Mouse (Mus musculus) forebrain, embryonic 16.5 days (tissue): ENCODE results near the gene Tmem176a. TPM values are rescaled to one million over a fixed set of nuclear protein-coding genes. Genes with fewer than 3 reads are reported as not detected.
"Not testable (repeated sequence)": the region's sequence is repeated elsewhere in the genome, so short reads cannot be mapped to it uniquely, and the experiment has no call there.

Experiments
- ATAC-seq: fragments of 200-750 bp; cut with Nextera tagmentation; 2 replicates; pipeline ENCODE4 v1.8.0; 2017; ENCODE audit warnings: mild to moderate bottlenecking, moderate library complexity
- H3K27ac ChIP-seq: fragments of 300-500 bp; sonication (generic); 2 replicates; pipeline ENCODE4 v1.5.1; 2014; ENCODE audit warnings: low read length, control low read depth
- H3K27me3 ChIP-seq: fragments of 300-500 bp; sonication (generic); replicated peaks from 2 replicates; pipeline ENCODE4 v1.6.1; 2014; ENCODE audit warnings: low read length; ENCODE audit not compliant: control insufficient read depth, insufficient read depth
- H3K36me3 ChIP-seq: fragments of 300-500 bp; sonication (generic); 2 replicates; pipeline ENCODE4 v1.6.1; 2014; ENCODE audit not compliant: control insufficient read depth, insufficient read depth
- H3K4me1 ChIP-seq: fragments of 300-500 bp; sonication (generic); replicated peaks from 2 replicates; pipeline ENCODE4 v1.6.1; 2014; ENCODE audit warnings: low read length; ENCODE audit not compliant: control insufficient read depth, insufficient read depth
- H3K4me2 ChIP-seq: fragments of 300-500 bp; sonication (generic); 2 replicates; pipeline ENCODE4 v1.6.1; 2014; ENCODE audit warnings: mild to moderate bottlenecking, low read length, control low read depth
- H3K4me3 ChIP-seq: fragments of 300-500 bp; sonication (generic); replicated peaks from 2 replicates; pipeline ENCODE4 v1.5.1; 2014; ENCODE audit warnings: mild to moderate bottlenecking, low read length, control low read depth
- H3K9ac ChIP-seq: fragments of 300-500 bp; sonication (generic); replicated peaks from 2 replicates; pipeline ENCODE4 v1.6.1; 2014; ENCODE audit warnings: low read depth, low read length, control low read depth
- H3K9me3 ChIP-seq: fragments of 300-500 bp; sonication (generic); 2 replicates; pipeline ENCODE4 v1.6.1; 2016; ENCODE audit warnings: low read length; ENCODE audit not compliant: control insufficient read depth
- WGBS: fragments of 180-500 bp; shearing (Covaris S2); extraction: QIAGEN DNeasy Blood & Tissue Kit; methylation state at CpG from one replicate; pipeline ENCODE4 v1.1.7; 2014; 5-methylcytosine and 5-hydroxymethylcytosine counted together
- polyA plus RNA-seq: library from polyadenylated mRNA; unstranded; fragments of >200 nt; fragmentation: Nextera tagmentation; extraction: Ambion mirVana; gene quantifications from 2 replicates; pipeline ENCODE4 v1.2.1, GENCODE M21; 2015

Tmem176a gene
- polyA plus RNA-seq, 1 experiment from 2014 or later: 10.2 TPM

DNA sequence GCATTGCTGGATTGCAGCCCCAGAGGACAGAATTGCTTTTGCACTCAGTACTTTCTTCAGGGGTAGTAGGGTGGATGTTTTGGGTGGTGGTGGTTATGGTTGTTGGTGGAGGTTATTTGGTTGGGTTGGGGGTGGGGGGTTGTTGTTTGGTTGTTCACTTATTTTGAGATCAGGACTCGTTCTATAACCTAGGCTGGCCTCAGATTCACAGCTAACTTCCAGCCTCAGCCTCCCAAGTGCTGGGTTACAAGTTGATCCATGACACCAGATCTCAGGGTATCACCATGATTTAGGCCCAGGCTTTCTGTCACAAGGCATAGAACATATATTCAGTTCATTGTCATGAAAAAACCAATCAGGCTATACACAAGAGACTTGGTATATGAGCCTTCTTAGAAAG, 20.1 kb downstream of the Tmem176a start:
- H3K27me3 ChIP-seq: peaks cover 13% of the 10 kb centered on the region
- WGBS: 80% methylated on average over 1 of the region's 1 CpGs
- no peaks in the 10 kb centered on the region for H3K9me3 ChIP-seq
- H3K36me3 ChIP-seq: no peaks in the 10 kb centered on the region
- ATAC-seq: no peak
- H3K4me2 ChIP-seq: no peak overlapping the region
- no peak overlapping the region for H3K27ac ChIP-seq
- no peak overlapping the region for H3K9ac ChIP-seq
- no peak overlapping the region for H3K4me3 ChIP-seq
- H3K4me1 ChIP-seq: no peaks in the 10 kb centered on the region; the same call in 1 of the 2 replicates

GRCm38 (mm10) chr6:48861616-48862280, 21.0 kb downstream of the Tmem176a start:
- Histone ChIP-seq H3K9ac (no peak overlapping the region), H3K9me3 (no peaks in the 10 kb centered on the region), H3K27me3 (peaks cover 13% of the 10 kb centered on the region), H3K4me3 (no peak overlapping the region), H3K27ac (no peak overlapping the region), H3K4me1 (peaks cover 3% of the 10 kb centered on the region), H3K4me2 (no peak overlapping the region), H3K36me3 (no peaks in the 10 kb centered on the region)
- no peak for ATAC-seq
- WGBS: 60% methylated on average over 12 of the region's 12 CpGs

DNA sequence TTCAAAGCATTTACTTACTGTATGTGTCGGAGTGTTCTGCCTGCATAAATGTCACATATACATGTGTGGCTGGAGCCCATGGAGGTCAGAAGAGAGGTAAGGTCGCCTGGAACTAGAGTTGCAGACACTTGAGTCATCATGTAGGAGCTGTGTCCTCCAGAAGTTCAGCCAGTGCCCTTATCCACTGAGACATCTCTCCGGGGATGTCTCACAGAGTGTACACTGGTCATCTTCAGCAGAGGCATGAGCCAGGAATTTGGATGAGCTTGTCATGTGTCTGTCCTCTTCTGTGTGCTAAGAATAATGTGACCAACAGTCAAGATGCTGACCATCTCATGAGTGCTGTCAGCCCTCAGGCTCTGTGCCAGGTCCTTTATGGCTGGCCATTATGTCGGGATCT, 22.1 kb downstream of the Tmem176a start:
- no peak overlapping the region for H3K4me3 ChIP-seq
- ATAC-seq: no peak
- WGBS: 75% methylated on average over 4 of the region's 4 CpGs

DNA sequence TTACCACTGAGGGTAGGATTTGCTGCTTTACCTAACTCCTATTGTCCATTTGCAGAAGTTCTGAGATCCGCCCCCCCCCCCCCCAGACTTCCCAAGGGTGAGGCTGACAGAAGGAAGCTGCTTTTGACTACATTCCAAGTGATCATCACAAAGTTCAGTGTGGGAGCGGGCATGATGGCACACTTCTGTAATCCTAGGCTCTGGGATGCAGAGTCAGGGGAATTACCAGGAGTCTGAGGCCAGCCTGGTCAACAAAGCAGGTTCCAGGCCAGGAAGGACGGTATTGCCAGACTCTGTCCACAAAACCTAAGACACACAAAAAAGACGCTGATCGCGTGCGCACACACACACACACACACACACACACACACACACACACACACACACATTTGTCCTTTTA, 22.8 kb downstream of the Tmem176a start:
- Histone ChIP-seq H3K9ac (no peak overlapping the region), H3K27ac (no peak overlapping the region), H3K4me2 (no peak overlapping the region), H3K4me1 (peaks cover 3% of the 10 kb centered on the region), H3K9me3 (no peaks in the 10 kb centered on the region), H3K27me3 (peaks cover 17% of the 10 kb centered on the region), H3K4me3 (no peak overlapping the region), H3K36me3 (no peaks in the 10 kb centered on the region)
- no peak for ATAC-seq
- WGBS: 90% methylated on average over 7 of the region's 7 CpGs

More for the DNA sequence above, 22.1 kb downstream of the Tmem176a start:
- peaks cover 3% of the 10 kb centered on the region for H3K4me1 ChIP-seq
- H3K9me3 ChIP-seq: no peaks in the 10 kb centered on the region
- no peak overlapping the region for H3K9ac ChIP-seq
- H3K36me3 ChIP-seq: no peaks in the 10 kb centered on the region
- H3K27me3 ChIP-seq: peaks cover 13% of the 10 kb centered on the region
- H3K27ac ChIP-seq: no peak overlapping the region
- H3K4me2 ChIP-seq: no peak overlapping the region

DNA sequence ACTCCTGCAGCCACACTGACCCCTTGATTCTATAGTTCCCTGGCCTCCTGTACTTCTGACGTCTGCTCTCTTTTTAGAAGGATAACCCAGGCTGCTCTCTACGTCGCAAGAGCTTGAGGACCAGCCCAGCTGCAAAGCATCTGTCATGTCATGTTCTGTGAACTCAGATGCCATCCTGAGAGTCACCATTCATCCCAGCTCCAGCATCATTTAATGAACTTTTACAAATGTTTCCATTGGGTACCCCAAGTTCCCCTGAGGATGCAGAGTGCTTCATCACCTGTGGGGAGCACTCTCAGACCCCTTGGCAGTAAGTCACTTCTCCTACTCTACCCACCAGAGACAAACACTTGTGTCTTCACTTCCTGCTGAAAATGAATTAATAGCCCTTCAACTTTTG, 23.5 kb downstream of the Tmem176a start:
- Histone ChIP-seq H3K4me3 (no peak overlapping the region), H3K4me2 (no peak overlapping the region), H3K9me3 (no peaks in the 10 kb centered on the region), H3K4me1 (peaks cover 3% of the 10 kb centered on the region), H3K27ac (no peak overlapping the region), H3K27me3 (peaks cover 17% of the 10 kb centered on the region), H3K9ac (no peak overlapping the region), H3K36me3 (no peaks in the 10 kb centered on the region)
- 83% methylated on average over 3 of the region's 3 CpGs for WGBS
- no peak for ATAC-seq

GRCm38 (mm10) chr6:48864723-48865122, 24.0 kb downstream of the Tmem176a start:
- no peak overlapping the region for H3K4me3 ChIP-seq
- peaks cover 17% of the 10 kb centered on the region for H3K27me3 ChIP-seq
- WGBS: 79% methylated on average over 3 of the region's 3 CpGs
- no peak overlapping the region for H3K9ac ChIP-seq
- H3K4me2 ChIP-seq: no peak overlapping the region
- H3K27ac ChIP-seq: no peak overlapping the region
- H3K4me1 ChIP-seq: peaks cover 3% of the 10 kb centered on the region
- no peaks in the 10 kb centered on the region for H3K36me3 ChIP-seq
- ATAC-seq: no peak
- no peaks in the 10 kb centered on the region for H3K9me3 ChIP-seq

GRCm38 (mm10) chr6:48865152-48865745, 24.5 kb downstream of the Tmem176a start:
- WGBS: 91% methylated on average over 1 of the region's 1 CpGs
- no peak overlapping the region for H3K4me3 ChIP-seq
- no peaks in the 10 kb centered on the region for H3K36me3 ChIP-seq
- H3K4me1 ChIP-seq: peaks cover 3% of the 10 kb centered on the region
- no peak overlapping the region for H3K9ac ChIP-seq
- no peak overlapping the region for H3K4me2 ChIP-seq
- H3K27ac ChIP-seq: no peak overlapping the region
- H3K9me3 ChIP-seq: no peaks in the 10 kb centered on the region
- ATAC-seq: no peak
- peaks cover 20% of the 10 kb centered on the region for H3K27me3 ChIP-seq

GRCm38 (mm10) chr6:48866355-48866950, 25.7 kb downstream of the Tmem176a start:
- WGBS: 0% methylated on average over 1 of the region's 1 CpGs
- not testable (repeated sequence) for H3K4me1 ChIP-seq, ATAC-seq, H3K36me3 ChIP-seq, H3K27ac ChIP-seq, H3K9ac ChIP-seq, H3K9me3 ChIP-seq, H3K4me3 ChIP-seq, H3K4me2 ChIP-seq
- H3K27me3 ChIP-seq: peaks cover 20% of the 10 kb centered on the region

DNA sequence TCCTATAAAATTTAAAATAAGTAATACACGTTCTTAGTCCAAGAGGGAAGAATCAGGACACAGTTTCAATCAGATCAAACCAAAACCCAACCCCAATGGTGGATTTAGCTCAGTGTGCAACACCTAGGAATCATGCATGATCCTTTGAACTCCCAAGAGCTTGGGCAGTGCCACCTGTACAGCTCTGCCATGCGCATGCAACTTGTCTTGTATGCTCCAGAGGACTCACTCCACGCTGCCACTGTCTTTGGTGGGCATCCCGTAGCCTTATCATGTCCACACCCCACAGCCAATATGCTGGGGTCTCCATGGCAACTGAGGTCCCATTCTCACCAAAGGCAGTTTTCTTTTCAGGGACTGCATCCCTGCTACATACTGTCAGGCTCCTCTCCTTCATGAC, 26.4 kb downstream of the Tmem176a start:
- H3K27ac ChIP-seq: no peak overlapping the region
- WGBS: 32% methylated on average over 4 of the region's 4 CpGs
- peaks cover 20% of the 10 kb centered on the region for H3K27me3 ChIP-seq
- ATAC-seq: no peak
- no peak overlapping the region for H3K4me3 ChIP-seq
- peaks cover 3% of the 10 kb centered on the region; the same call in 1 of the 2 replicates for H3K4me1 ChIP-seq
- no peaks in the 10 kb centered on the region for H3K9me3 ChIP-seq
- no peak overlapping the region for H3K4me2 ChIP-seq
- H3K9ac ChIP-seq: no peak overlapping the region
- H3K36me3 ChIP-seq: no peaks in the 10 kb centered on the region
